Mouse (Mus musculus): ENCODE results near the gene Adamts17. TPM values are rescaled to one million over a fixed set of nuclear protein-coding genes. Genes with fewer than 3 reads are reported as not detected.

Gene Adamts17
- polyA plus RNA-seq, 1 experiment = not detected

DNA sequence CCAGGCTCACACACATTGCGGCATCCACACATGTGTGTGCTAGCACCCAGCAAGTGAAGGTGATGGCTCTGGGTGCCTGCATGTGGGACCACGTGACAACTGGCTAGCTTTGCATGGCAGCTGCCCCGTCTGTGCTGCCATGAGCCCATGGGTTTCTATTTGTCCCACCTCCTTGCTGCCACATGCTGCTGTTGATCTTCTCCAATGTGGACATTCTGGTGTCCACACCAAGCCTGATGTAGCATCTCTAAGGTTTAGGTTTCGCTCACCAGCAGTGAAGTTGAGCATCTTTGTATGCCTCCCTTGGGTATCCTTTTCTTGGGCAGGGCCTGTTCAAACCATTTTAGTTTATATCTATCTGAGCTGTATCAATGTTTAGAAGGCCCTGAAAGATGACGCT lies 196.1 kb downstream of the Adamts17 start:
- no peaks in the 10 kb centered on the region; the same call in 1 of the 2 replicates for H3K4me1 ChIP-seq (ENCODE audit: control insufficient read depth)

DNA sequence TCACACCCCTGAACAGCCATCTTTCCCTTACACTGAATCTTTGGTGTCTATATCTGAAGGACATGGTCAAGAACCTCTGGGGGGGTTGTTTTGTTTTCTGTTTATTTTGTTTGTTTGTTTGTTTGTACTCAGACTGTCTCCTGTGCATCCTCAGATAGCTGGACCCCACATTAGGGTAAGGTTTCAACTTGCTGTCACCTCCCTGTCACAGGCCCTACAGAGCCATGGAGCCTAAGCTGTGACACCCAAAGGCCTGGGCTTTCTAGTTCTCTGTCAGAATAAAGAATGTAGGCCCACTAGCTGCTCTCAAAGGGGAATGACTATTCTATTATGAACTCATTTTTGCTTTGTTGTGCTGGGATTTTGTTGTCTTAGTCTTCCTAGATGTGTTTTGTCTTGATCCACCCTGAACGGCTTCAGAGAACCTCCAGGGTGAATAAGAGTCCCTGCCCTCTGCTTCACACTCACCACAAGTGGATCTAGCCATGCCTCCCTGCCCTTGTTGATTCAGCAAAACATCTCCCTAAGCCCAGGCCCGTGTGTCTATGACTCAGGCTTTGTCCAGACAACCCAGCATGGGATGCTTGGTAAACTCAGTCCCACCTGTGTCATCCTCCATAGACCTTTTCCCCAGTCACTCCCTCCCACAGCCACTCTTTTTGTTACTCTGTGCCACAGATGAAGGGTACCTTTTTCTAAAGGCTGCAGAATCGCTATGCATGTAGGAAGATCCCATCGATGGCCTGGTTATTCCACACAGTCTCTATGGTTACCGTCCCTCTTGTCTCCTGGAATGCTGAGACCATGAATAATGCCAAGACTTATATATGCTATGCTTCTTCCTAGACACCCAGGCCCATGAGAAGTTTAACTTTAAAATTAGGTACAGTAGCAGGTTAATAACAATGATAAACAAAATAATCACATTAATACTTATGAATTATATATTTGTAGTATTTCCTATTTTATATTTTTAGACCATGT lies 197.3 kb downstream of the Adamts17 start:
- Histone ChIP-seq H3K9me3 (ENCODE audit: control insufficient read depth, low read length) (no peaks in the 10 kb centered on the region), H3K4me3 (replicated peaks) (no peak overlapping the region), H3K4me1 (ENCODE audit: control insufficient read depth) (no peaks in the 10 kb centered on the region; the same call in 1 of the 2 replicates), H3K36me3 (ENCODE audit: control insufficient read depth) (no peaks in the 10 kb centered on the region), H3K27me3 (ENCODE audit: control insufficient read depth) (no peaks in the 10 kb centered on the region)
- TF ChIP-seq GATA1 (IDR thresholded peaks at IDR 0.05; ENCODE audit: low read length) = no peak
- no peak for TF ChIP-seq TAL1 (IDR thresholded peaks at IDR 0.05; ENCODE audit: low read length)

More for the DNA sequence above, 196.1 kb downstream of the Adamts17 start:
- Histone ChIP-seq H3K27me3 (ENCODE audit: control insufficient read depth) (no peaks in the 10 kb centered on the region), H3K36me3 (ENCODE audit: control insufficient read depth) (no peaks in the 10 kb centered on the region), H3K9me3 (ENCODE audit: control insufficient read depth, low read length) (no peaks in the 10 kb centered on the region), H3K4me3 (replicated peaks) (no peak overlapping the region)
- TF ChIP-seq GATA1 (IDR thresholded peaks at IDR 0.05; ENCODE audit: low read length) = no peak
- no peak for TF ChIP-seq TAL1 (IDR thresholded peaks at IDR 0.05; ENCODE audit: low read length)

DNA sequence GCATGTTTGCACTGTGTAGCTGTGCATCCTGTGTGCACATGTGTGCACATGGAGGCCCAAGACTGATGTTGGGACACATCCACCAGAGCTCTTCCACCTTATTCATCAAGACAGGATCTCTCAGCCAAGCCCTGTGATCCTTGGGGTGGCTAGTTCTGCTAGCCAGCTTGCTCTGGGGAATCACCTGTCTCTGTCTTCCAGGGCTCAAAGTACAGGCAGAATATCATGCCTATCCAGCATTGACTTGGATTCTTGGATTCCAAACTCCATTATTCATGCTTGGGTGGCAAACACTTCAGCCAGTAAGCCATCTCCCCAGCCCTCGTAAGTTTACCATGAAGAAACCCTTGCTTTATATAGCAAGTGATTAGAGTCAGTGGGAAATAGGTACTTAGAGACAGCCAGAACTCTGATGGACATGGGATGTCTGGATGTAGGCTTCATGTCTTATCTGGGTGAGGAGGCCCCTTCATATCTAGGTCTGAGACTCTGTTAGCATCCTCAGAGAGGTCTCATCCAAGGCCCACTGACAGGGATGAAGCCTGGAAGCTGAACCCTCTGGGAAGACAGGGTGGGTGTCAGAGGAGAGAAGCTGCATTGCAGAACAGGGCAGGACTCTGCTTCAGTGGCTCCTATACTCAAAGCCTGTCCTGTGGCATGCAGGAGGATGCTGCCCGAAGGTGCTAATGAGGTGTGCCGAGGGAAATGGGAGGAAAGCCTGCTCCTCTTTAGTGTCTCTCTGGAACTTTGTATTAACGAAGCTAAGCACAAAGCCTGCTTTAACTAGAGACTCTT lies 198.4 kb downstream of the Adamts17 start:
- no peaks in the 10 kb centered on the region for H3K27me3 ChIP-seq (ENCODE audit: control insufficient read depth)
- H3K4me3 ChIP-seq (replicated peaks) = no peak overlapping the region
- H3K4me1 ChIP-seq (ENCODE audit: control insufficient read depth) = no peaks in the 10 kb centered on the region; the same call in 1 of the 2 replicates
- TF ChIP-seq GATA1 (IDR thresholded peaks at IDR 0.05; ENCODE audit: low read length) (no peak), TAL1 (IDR thresholded peaks at IDR 0.05; ENCODE audit: low read length) (no peak)
- H3K36me3 ChIP-seq (ENCODE audit: control insufficient read depth) = no peaks in the 10 kb centered on the region
- H3K9me3 ChIP-seq (ENCODE audit: control insufficient read depth, low read length) = no peaks in the 10 kb centered on the region

DNA sequence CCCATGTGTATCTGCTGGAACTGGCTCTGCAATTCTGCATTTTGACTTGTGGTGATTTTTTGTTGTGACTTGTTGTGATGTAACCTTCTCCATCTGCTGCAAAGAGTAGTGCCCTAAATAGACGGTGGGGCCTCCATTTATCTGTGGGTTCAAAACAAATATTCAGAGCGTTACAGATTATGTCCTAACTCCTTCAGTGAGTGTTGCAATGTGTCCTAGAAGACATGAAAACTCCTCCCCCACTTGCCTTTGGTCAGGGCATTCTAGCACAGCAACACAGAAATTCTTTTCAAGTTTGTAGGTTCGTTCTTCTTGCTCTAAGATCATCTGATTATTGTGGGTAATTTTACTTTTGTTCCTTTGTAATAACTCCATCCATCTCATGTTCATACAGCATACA lies 199.6 kb downstream of the Adamts17 start:
- no peak overlapping the region for H3K4me3 ChIP-seq (replicated peaks)
- H3K4me1 ChIP-seq (ENCODE audit: control insufficient read depth) = no peaks in the 10 kb centered on the region; the same call in 1 of the 2 replicates
- no peaks in the 10 kb centered on the region for H3K27me3 ChIP-seq (ENCODE audit: control insufficient read depth)
- H3K9me3 ChIP-seq (ENCODE audit: control insufficient read depth, low read length) = no peaks in the 10 kb centered on the region
- no peaks in the 10 kb centered on the region for H3K36me3 ChIP-seq (ENCODE audit: control insufficient read depth)
- TF ChIP-seq TAL1 (IDR thresholded peaks at IDR 0.05; ENCODE audit: low read length) = no peak
- TF ChIP-seq GATA1 (IDR thresholded peaks at IDR 0.05; ENCODE audit: low read length) = no peak

DNA sequence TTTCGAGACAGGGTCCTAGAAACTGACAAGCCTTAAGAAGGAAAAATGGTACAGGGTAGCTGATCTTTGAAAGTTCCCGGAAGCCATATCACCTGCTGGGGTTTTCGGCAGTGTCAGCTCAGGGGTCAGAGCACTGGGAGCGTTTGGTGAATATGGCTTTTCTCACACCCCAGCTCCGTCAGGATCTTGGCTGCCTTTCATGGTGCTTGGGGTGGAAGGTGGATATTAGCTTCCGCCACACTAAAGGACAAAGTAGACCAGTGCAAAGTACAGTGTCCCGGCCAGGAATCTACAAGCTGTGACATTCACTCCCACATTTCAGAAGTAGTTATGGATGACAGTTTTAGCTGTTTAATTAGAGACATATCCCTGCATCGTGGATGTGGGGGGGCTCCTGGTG lies 200.3 kb downstream of the Adamts17 start:
- TF ChIP-seq GATA1 (IDR thresholded peaks at IDR 0.05; ENCODE audit: low read length) (no peak), TAL1 (IDR thresholded peaks at IDR 0.05; ENCODE audit: low read length) (no peak)
- Histone ChIP-seq H3K9me3 (ENCODE audit: control insufficient read depth, low read length) (no peaks in the 10 kb centered on the region), H3K27me3 (ENCODE audit: control insufficient read depth) (no peaks in the 10 kb centered on the region), H3K36me3 (ENCODE audit: control insufficient read depth) (no peaks in the 10 kb centered on the region), H3K4me3 (replicated peaks) (no peak overlapping the region), H3K4me1 (ENCODE audit: control insufficient read depth) (no peaks in the 10 kb centered on the region; the same call in 1 of the 2 replicates)

GRCm38 (mm10) chr7:67041685-67042084 lies 202.2 kb downstream of the Adamts17 start:
- H3K4me1 ChIP-seq (ENCODE audit: control insufficient read depth) = no peaks in the 10 kb centered on the region
- TF ChIP-seq TAL1 (IDR thresholded peaks at IDR 0.05; ENCODE audit: low read length) (no peak), GATA1 (IDR thresholded peaks at IDR 0.05; ENCODE audit: low read length) (no peak)
- H3K9me3 ChIP-seq (ENCODE audit: control insufficient read depth, low read length) = no peaks in the 10 kb centered on the region
- no peaks in the 10 kb centered on the region for H3K27me3 ChIP-seq (ENCODE audit: control insufficient read depth)
- H3K4me3 ChIP-seq (replicated peaks) = no peak overlapping the region
- no peaks in the 10 kb centered on the region for H3K36me3 ChIP-seq (ENCODE audit: control insufficient read depth)

DNA sequence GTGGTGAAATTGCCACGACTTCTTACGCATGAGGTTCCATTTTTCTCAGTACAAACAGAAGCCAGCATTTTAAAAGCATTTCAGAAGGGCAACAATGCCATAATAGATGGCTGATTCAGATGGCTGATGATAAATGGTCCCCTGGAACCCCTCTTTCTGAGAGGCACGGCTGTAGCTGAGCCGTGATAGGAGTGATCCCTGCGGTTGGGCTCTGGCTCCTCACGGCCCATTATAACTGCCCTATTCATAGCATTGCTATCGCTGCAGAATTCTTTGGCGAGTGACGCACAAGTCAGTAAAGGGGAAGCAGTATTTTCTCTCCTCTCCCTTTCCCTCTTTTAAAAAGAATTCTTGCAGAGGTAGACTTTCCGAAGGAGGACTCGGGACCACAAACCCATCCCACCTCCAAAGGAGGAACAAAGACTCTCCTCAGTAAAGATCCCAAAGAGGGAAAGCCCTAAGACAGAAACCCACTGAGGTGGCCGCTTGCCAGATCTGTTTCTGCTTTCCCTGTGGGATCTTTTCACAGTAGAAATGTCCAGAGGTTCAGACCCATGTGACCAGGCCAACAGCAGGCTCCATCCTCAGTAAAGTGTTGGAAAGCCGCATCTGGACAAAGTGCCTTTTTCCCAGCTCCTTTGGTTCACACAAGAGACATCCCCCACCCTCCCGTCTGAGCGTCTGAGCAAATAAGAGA lies 204.7 kb downstream of the Adamts17 start:
- TF ChIP-seq TAL1 (IDR thresholded peaks at IDR 0.05; ENCODE audit: low read length) (no peak), GATA1 (IDR thresholded peaks at IDR 0.05; ENCODE audit: low read length) (no peak)
- no peaks in the 10 kb centered on the region for H3K9me3 ChIP-seq (ENCODE audit: control insufficient read depth, low read length)
- H3K27me3 ChIP-seq (ENCODE audit: control insufficient read depth) = no peaks in the 10 kb centered on the region
- no peaks in the 10 kb centered on the region for H3K36me3 ChIP-seq (ENCODE audit: control insufficient read depth)
- no peak overlapping the region for H3K4me3 ChIP-seq (replicated peaks)
- no peaks in the 10 kb centered on the region for H3K4me1 ChIP-seq (ENCODE audit: control insufficient read depth)

DNA sequence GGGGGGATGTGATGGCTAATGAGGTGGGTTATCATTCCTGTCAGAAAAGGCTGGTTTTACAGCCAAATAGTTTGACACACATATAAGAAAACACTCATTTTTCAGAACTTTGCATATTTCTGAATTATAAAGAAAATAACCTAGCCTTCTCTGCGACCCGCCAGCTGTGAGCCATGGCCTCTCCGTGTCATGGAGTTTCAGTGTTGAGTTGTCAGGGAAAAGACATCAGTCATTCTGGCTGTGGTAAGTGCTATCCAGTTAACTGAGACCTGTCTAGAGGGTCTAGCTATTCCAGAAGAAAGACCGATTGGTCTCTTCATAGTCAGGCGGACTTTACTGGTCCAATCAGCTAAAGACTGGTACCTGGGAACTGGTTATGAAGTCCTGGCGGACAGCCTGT lies 205.7 kb downstream of the Adamts17 start:
- TF ChIP-seq TAL1 (IDR thresholded peaks at IDR 0.05; ENCODE audit: low read length) (no peak), GATA1 (IDR thresholded peaks at IDR 0.05; ENCODE audit: low read length) (no peak)

More for the DNA sequence above, 205.7 kb downstream of the Adamts17 start:
- Histone ChIP-seq H3K27me3 (ENCODE audit: control insufficient read depth) (no peaks in the 10 kb centered on the region), H3K9me3 (ENCODE audit: control insufficient read depth, low read length) (no peaks in the 10 kb centered on the region), H3K4me1 (ENCODE audit: control insufficient read depth) (no peaks in the 10 kb centered on the region), H3K36me3 (ENCODE audit: control insufficient read depth) (no peaks in the 10 kb centered on the region), H3K4me3 (replicated peaks) (no peak overlapping the region)
